Comparison of ENCODE assay signal across 12 mouse cellular contexts in the genomic region with DNA sequence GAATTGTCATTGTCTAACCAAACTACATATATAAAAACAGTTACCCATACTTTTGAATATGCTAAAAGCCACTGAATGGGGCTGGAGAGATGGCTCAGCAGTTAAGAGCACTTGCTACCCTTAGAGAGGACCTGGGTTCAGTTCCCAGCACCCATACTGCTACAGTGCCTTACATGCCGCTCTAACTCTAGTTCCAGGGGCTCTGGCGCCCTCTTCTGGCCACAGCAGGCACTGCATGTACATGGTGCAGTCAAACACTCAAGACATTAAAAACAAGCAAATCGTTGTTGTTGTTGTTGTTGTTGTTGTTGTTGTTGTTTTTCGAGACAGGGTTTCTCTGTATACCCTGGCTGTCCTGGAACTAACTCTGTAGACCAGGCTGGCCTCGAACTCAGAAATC. TPM values are rescaled to one million over a fixed set of nuclear protein-coding genes. Genes with fewer than 3 reads are reported as not detected.
DNase-seq lines count a peak whose midpoint lies in the region; ATAC-seq and TF ChIP-seq lines count a peak whose summit lies in the region.
"Had no signal": no experiment of that assay in that cellular context is flagged by ENCODE, and none has a peak within 500 bp of the region (broad histone marks: within the 10 kb centered on the region; RNA-seq: fewer than 3 reads in every experiment).

No protein-coding gene starts in this region.

- TF ChIP-seq CTCF in cerebellum, adult 2 months (IDR thresholded peaks at IDR 0.05; ENCODE audit: borderline replicate concordance, insufficient read depth, low read depth, low read length) = peak; percentile 39; the same call in 1 of the 2 replicates
- peak; percentile 65 for TF ChIP-seq CTCF in lung, embryonic 14.5 days (IDR thresholded peaks at IDR 0.05; ENCODE audit: low read depth)
- peak; percentile 91 for TF ChIP-seq CTCF in liver, embryonic 14.5 days (IDR thresholded peaks at IDR 0.05; ENCODE audit: low read depth)

- H3K27ac ChIP-seq in cerebellum, adult 2 months (ENCODE audit: insufficient read depth, low read length) = no peak overlapping the region
- no peak overlapping the region for H3K27ac ChIP-seq in lung, embryonic 14.5 days (ENCODE audit: low read depth)
- H3K27ac ChIP-seq in liver, embryonic 14.5 days = no peak overlapping the region
- H3K27ac ChIP-seq in hindbrain, embryonic 10.5 days = no peak overlapping the region
- H3K27ac ChIP-seq: neural tube, embryonic 15.5 days had no signal

- TF ChIP-seq POLR2A in cerebellum, adult 2 months (IDR thresholded peaks at IDR 0.05; ENCODE audit: borderline replicate concordance, insufficient read depth, low read length) = no peak

- H3K27me3 ChIP-seq in cerebellum, adult 2 months (ENCODE audit: control insufficient read depth, insufficient read depth, low read length) = no peaks in the 10 kb centered on the region
- no peaks in the 10 kb centered on the region for H3K27me3 ChIP-seq in lung, embryonic 14.5 days (ENCODE audit: insufficient read depth, low read length)
- H3K27me3 ChIP-seq in liver, embryonic 14.5 days (ENCODE audit: control insufficient read depth, insufficient read depth, low read length) = no peaks in the 10 kb centered on the region
- no peaks in the 10 kb centered on the region for H3K27me3 ChIP-seq in hindbrain, embryonic 10.5 days (ENCODE audit: insufficient read depth, poor library complexity, severe bottlenecking)
- H3K27me3 ChIP-seq: neural tube, embryonic 15.5 days had no signal

- H3K36me3 ChIP-seq in lung, embryonic 14.5 days (ENCODE audit: insufficient read depth) = no peaks in the 10 kb centered on the region
- no peaks in the 10 kb centered on the region for H3K36me3 ChIP-seq in liver, embryonic 14.5 days (replicated peaks; ENCODE audit: control insufficient read depth, insufficient read depth, low read depth)
- no peaks in the 10 kb centered on the region for H3K36me3 ChIP-seq in hindbrain, embryonic 10.5 days
- H3K36me3 ChIP-seq: neural tube, embryonic 15.5 days had no signal

- H3K4me3 ChIP-seq in cerebellum, adult 2 months (replicated peaks; ENCODE audit: insufficient read depth, low read depth, low read length) = no peak overlapping the region
- H3K4me3 ChIP-seq in lung, embryonic 14.5 days (ENCODE audit: low read depth, low read length) = no peak overlapping the region
- H3K4me3 ChIP-seq in liver, embryonic 14.5 days (ENCODE audit: insufficient read depth in 1 of 2, low read depth in 2 of 2, low read length in 2 of 2) = no peak overlapping the region
- no peak overlapping the region for H3K4me3 ChIP-seq in hindbrain, embryonic 10.5 days
- H3K4me3 ChIP-seq: neural tube, embryonic 15.5 days had no signal

- H3K4me2 ChIP-seq in lung, embryonic 14.5 days = no peak overlapping the region
- H3K4me2 ChIP-seq in liver, embryonic 14.5 days (ENCODE audit: low read depth) = no peak overlapping the region
- H3K4me2 ChIP-seq: neural tube, embryonic 15.5 days had no signal

- no peak for DNase-seq in cerebellum, adult 2 months
- DNase-seq in cerebellum, adult 18-20 months = no peak
- DNase-seq in lung, embryonic 14.5 days = peak; percentile 37
- no peak for DNase-seq in lung, postnatal 25 days (ENCODE audit: low spot score)
- no peak for DNase-seq in liver, embryonic 14.5 days (ENCODE audit: low read depth in 3 of 3, low spot score in 3 of 3)
- DNase-seq in thymus, postnatal 14 days = peak; percentile 59
- DNase-seq in hindbrain, embryonic 10.5 days (ENCODE audit: low spot score) = no peak
- no peak for DNase-seq in right cerebral cortex, postnatal 25 days

- peaks cover 4% of the 10 kb centered on the region; the same call in 1 of the 2 replicates for H3K4me1 ChIP-seq in cerebellum, adult 2 months (ENCODE audit: control insufficient read depth, insufficient read depth, low read length)
- H3K4me1 ChIP-seq in lung, embryonic 14.5 days (ENCODE audit: insufficient read depth) = no peaks in the 10 kb centered on the region
- peaks cover 0 to 6% of the 10 kb centered on the region in 2 experiments; a peak in 2 of 4 replicates for H3K4me1 ChIP-seq in liver, embryonic 14.5 days (replicated peaks; ENCODE audit: control insufficient read depth in 2 of 2, insufficient read depth in 2 of 2, low read length in 1 of 2)
- peaks cover 8% of the 10 kb centered on the region; the same call in 1 of the 2 replicates for H3K4me1 ChIP-seq in hindbrain, embryonic 10.5 days (replicated peaks)

- no peak for TF ChIP-seq EP300 in liver, embryonic 14.5 days (IDR thresholded peaks at IDR 0.05; ENCODE audit: low read depth)

- WGBS in cerebellum, adult 2 months = 63% methylated on average over 5 of the region's 5 CpGs
- 54% methylated on average over 5 of the region's 5 CpGs for WGBS in lung, embryonic 14.5 days
- WGBS in liver, embryonic 14.5 days (ENCODE audit: insufficient replicate concordance) = 46% methylated on average over 5 of the region's 5 CpGs
- WGBS in hindbrain, embryonic 10.5 days = 58% methylated on average over 5 of the region's 5 CpGs

- ATAC-seq in lung, embryonic 14.5 days (ENCODE audit: insufficient read depth) = no peak
- ATAC-seq in liver, embryonic 14.5 days (ENCODE audit: insufficient read depth) = no peak

- H3K9me3 ChIP-seq in lung, embryonic 14.5 days (ENCODE audit: low read depth, low read length) = no peaks in the 10 kb centered on the region
- H3K9me3 ChIP-seq in liver, embryonic 14.5 days (ENCODE audit: control insufficient read depth, low read length) = no peaks in the 10 kb centered on the region
- peaks cover 5% of the 10 kb centered on the region for H3K9me3 ChIP-seq in hindbrain, embryonic 10.5 days
- H3K9me3 ChIP-seq: neural tube, embryonic 15.5 days had no signal

- no peak overlapping the region for H3K9ac ChIP-seq in lung, embryonic 14.5 days
- no peak overlapping the region for H3K9ac ChIP-seq in liver, embryonic 14.5 days (replicated peaks)
- H3K9ac ChIP-seq: neural tube, embryonic 15.5 days had no signal

RNA-seq across cellular contexts. Expression of a gene that starts 21.2 kb away (rescaled TPM):
- 1.6 and 1.8 TPM in 2 replicates for polyA plus RNA-seq in cerebellum, adult 2 months (2012; rRNA removed)
- polyA plus RNA-seq in lung, embryonic 14.5 days (2014; fragmentation: Nextera tagmentation; extraction: Ambion mirVana) = not detected in 2 replicates
- not detected in 2 replicates for polyA plus RNA-seq in liver, embryonic 14.5 days (2012; rRNA removed)
- polyA plus RNA-seq in liver, embryonic 14.5 days (2014; fragmentation: Nextera tagmentation; extraction: Ambion mirVana) = not detected in 2 replicates
- 0.12 TPM in 1 of 2 replicates, not detected in the other for polyA plus RNA-seq in hindbrain, embryonic 10.5 days (2016; fragmentation: Nextera tagmentation; extraction: Ambion mirVana)
- polyA plus RNA-seq: heart, embryonic 14.5 days; macrophage had no signal

RNA-seq across cellular contexts. Expression of a gene that starts 21.3 kb away (rescaled TPM):
- polyA plus RNA-seq in cerebellum, adult 2 months (2012; rRNA removed) = not detected in 2 replicates
- polyA plus RNA-seq in lung, embryonic 14.5 days (2014; fragmentation: Nextera tagmentation; extraction: Ambion mirVana) = not detected in 2 replicates
- not detected in 2 replicates for polyA plus RNA-seq in liver, embryonic 14.5 days (2012; rRNA removed)
- polyA plus RNA-seq in liver, embryonic 14.5 days (2014; fragmentation: Nextera tagmentation; extraction: Ambion mirVana) = not detected in 2 replicates
- not detected in 2 replicates for polyA plus RNA-seq in hindbrain, embryonic 10.5 days (2016; fragmentation: Nextera tagmentation; extraction: Ambion mirVana)
- polyA plus RNA-seq: C2C12; heart, embryonic 14.5 days; macrophage; neural tube, embryonic 15.5 days had no signal

RNA-seq across cellular contexts. Expression of a gene that starts 45.6 kb away (rescaled TPM):
- 105 and 134 TPM in 2 replicates for polyA plus RNA-seq in cerebellum, adult 2 months (2012; rRNA removed)
- polyA plus RNA-seq in lung, embryonic 14.5 days (2014; fragmentation: Nextera tagmentation; extraction: Ambion mirVana) = 391 and 408 TPM in 2 replicates
- 57.4 and 208 TPM in 2 replicates for polyA plus RNA-seq in liver, embryonic 14.5 days (2012; rRNA removed)
- 192 and 224 TPM in 2 replicates for polyA plus RNA-seq in liver, embryonic 14.5 days (2014; fragmentation: Nextera tagmentation; extraction: Ambion mirVana)
- polyA plus RNA-seq in hindbrain, embryonic 10.5 days (2016; fragmentation: Nextera tagmentation; extraction: Ambion mirVana) = 270 and 478 TPM in 2 replicates

Comparison
In these comparisons a context has a peak if more than half of its experiments do, and no peak if none do; other contexts are left out.
1. DNase-seq: peak in lung, embryonic 14.5 days (single experiment) and thymus, postnatal 14 days (single experiment); none in cerebellum, adult 2 months (0 of 2), cerebellum, adult 18-20 months (0 of 2), lung, postnatal 25 days (single experiment), liver, embryonic 14.5 days (0 of 3), hindbrain, embryonic 10.5 days (single experiment) and right cerebral cortex, postnatal 25 days (single experiment).
2. CTCF ChIP-seq: peak in every context shown above with its lines; median percentile 91 in liver, embryonic 14.5 days; 65 in lung, embryonic 14.5 days; 39 in cerebellum, adult 2 months.